Mouse (Mus musculus): Measurements from ENCODE around the gene Paqr9. TPM values are rescaled to one million over a fixed set of nuclear protein-coding genes. Genes with fewer than 3 reads are reported as not detected.

The Paqr9 gene
- polyA plus RNA-seq, 1 experiment = not detected

GRCm38 (mm10) chr9:95542475-95542874 is 17.0 kb upstream of the Paqr9 start:
- H3K4me1 ChIP-seq = peaks cover 8% of the 10 kb centered on the region
- no peaks in the 10 kb centered on the region for H3K36me3 ChIP-seq (replicated peaks; ENCODE audit: low read length)
- peaks cover 6% of the 10 kb centered on the region for H3K27me3 ChIP-seq (replicated peaks)
- no peak overlapping the region for H3K4me3 ChIP-seq (replicated peaks)
- H3K9me3 ChIP-seq = peaks cover 9% of the 10 kb centered on the region; the same call in 1 of the 2 replicates
- no peak for TF ChIP-seq GATA1 (IDR thresholded peaks at IDR 0.05; ENCODE audit: borderline replicate concordance, low read length)
- no peak for TF ChIP-seq FLI1 (IDR thresholded peaks at IDR 0.05; ENCODE audit: low read length)

DNA sequence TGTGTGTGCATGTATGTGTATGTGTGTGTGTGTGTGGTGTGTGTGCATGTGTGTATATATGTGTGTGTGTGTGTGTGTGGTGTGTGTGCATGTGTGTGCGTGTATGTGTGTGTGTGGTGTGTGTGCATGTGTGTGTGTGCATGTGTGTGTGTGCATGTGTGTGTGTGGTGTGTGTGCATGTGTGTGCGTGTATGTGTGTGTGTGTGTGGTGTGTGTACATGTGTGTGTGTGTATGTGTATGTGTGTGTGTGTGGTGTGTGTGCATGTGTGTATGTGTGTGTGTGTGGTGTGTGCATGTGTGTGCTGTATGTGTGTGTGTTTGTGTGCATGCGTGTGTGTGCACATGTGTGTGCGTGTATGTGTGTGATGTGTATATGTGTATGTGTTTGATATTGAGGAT is 14.9 kb upstream of the Paqr9 start:
- peak; percentile 61; the same call in 1 of the 3 replicates for TF ChIP-seq GATA1 (IDR thresholded peaks at IDR 0.05; ENCODE audit: borderline replicate concordance, low read length)
- no peak for TF ChIP-seq FLI1 (IDR thresholded peaks at IDR 0.05; ENCODE audit: low read length)
- Histone ChIP-seq H3K36me3 (replicated peaks; ENCODE audit: low read length) (no peaks in the 10 kb centered on the region), H3K4me1 (peaks cover 8% of the 10 kb centered on the region), H3K4me3 (replicated peaks) (no peak overlapping the region), H3K9me3 (peaks cover 3% of the 10 kb centered on the region; the same call in 1 of the 2 replicates), H3K27me3 (replicated peaks) (peaks cover 18% of the 10 kb centered on the region)

DNA sequence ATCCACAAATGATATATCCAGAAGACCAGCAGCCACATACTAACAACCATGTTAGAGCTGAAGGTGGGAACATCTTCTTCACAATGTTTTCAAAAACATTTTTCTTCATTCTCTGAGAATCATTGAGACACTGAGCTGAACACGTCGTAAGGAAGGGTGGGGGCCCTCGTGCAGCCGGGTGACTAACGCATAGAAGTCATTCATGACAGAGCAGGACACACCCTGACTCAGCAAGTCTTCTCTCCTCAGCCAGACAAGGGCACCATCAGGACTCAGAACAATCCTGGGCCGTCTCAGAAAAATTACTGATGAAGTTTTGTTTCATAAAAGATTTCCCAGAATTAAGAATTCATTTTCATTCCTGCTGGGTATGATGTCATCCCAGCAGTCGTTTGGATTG is 12.8 kb upstream of the Paqr9 start:
- H3K4me1 ChIP-seq = peaks cover 10% of the 10 kb centered on the region
- peak overlapping the region; percentile 59 for H3K4me3 ChIP-seq (replicated peaks)
- no peaks in the 10 kb centered on the region for H3K36me3 ChIP-seq (replicated peaks; ENCODE audit: low read length)
- TF ChIP-seq FLI1 (IDR thresholded peaks at IDR 0.05; ENCODE audit: low read length) (no peak), GATA1 (IDR thresholded peaks at IDR 0.05; ENCODE audit: borderline replicate concordance, low read length) (no peak)
- H3K27me3 ChIP-seq (replicated peaks) = peaks cover 26% of the 10 kb centered on the region
- no peaks in the 10 kb centered on the region for H3K9me3 ChIP-seq

GRCm38 (mm10) chr9:95549626-95550411 is 9.6 kb upstream of the Paqr9 start:
- H3K4me3 ChIP-seq (replicated peaks) = no peak overlapping the region
- H3K27me3 ChIP-seq (replicated peaks) = peaks cover 40% of the 10 kb centered on the region
- peaks cover 10% of the 10 kb centered on the region for H3K4me1 ChIP-seq
- H3K36me3 ChIP-seq (replicated peaks; ENCODE audit: low read length) = no peaks in the 10 kb centered on the region
- no peaks in the 10 kb centered on the region for H3K9me3 ChIP-seq
- TF ChIP-seq GATA1 (IDR thresholded peaks at IDR 0.05; ENCODE audit: borderline replicate concordance, low read length) = no peak
- TF ChIP-seq FLI1 (IDR thresholded peaks at IDR 0.05; ENCODE audit: low read length) = no peak

DNA sequence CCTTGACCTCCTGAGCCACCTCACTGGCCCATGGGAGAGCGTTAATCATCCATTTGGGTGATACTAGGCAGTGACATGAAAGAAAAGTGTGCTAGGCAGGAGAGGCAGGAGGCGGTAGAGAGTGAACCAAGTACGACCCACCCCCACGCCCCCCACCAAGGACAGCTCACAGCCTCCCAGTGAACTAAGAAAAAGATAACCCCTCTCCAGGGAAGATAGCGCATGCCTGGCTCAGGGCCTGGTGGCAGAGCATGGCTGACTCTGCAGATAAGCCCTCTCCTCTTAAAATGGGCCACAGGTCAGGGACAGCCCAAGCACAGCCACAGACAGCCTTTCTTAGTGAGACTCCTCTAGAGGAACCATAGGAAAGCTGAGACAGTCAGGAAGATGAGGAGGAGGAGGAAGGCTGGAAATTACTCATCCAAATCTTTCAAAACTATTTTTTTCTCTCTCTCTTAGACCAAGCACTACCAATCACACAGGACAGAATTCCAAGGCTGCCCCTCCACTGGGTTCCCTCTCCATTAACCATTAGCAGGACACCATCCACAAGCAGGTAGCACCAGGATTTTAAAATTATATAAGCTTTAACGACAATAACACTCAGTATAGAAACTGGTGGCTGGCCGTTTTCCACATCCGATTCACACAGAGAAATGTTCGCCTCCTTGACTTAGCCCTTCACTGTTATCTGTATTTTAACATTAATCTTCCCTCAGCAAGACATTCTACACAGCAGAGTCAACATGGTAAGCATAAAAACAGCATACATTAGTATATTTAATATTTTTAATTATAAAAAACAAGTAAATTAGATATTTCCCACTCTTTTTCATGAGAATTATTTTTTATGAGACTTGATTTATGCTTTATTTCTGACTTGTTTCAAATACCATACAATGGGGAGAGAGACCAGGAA is 8.3 kb upstream of the Paqr9 start:
- no peak overlapping the region for H3K4me3 ChIP-seq (replicated peaks)

GRCm38 (mm10) chr9:95552175-95552705 is 7.2 kb upstream of the Paqr9 start:
- H3K4me3 ChIP-seq (replicated peaks) = no peak overlapping the region
- no peaks in the 10 kb centered on the region for H3K9me3 ChIP-seq
- peaks cover 62% of the 10 kb centered on the region for H3K27me3 ChIP-seq (replicated peaks)
- TF ChIP-seq FLI1 (IDR thresholded peaks at IDR 0.05; ENCODE audit: low read length) (no peak), GATA1 (IDR thresholded peaks at IDR 0.05; ENCODE audit: borderline replicate concordance, low read length) (no peak)
- no peaks in the 10 kb centered on the region for H3K36me3 ChIP-seq (replicated peaks; ENCODE audit: low read length)
- H3K4me1 ChIP-seq = peaks cover 6% of the 10 kb centered on the region

More for the DNA sequence above, 8.3 kb upstream of the Paqr9 start:
- Histone ChIP-seq H3K4me1 (peaks cover 10% of the 10 kb centered on the region), H3K27me3 (replicated peaks) (peaks cover 52% of the 10 kb centered on the region), H3K36me3 (replicated peaks; ENCODE audit: low read length) (no peaks in the 10 kb centered on the region), H3K9me3 (no peaks in the 10 kb centered on the region)
- TF ChIP-seq GATA1 (IDR thresholded peaks at IDR 0.05; ENCODE audit: borderline replicate concordance, low read length) = no peak
- TF ChIP-seq FLI1 (IDR thresholded peaks at IDR 0.05; ENCODE audit: low read length) = no peak

DNA sequence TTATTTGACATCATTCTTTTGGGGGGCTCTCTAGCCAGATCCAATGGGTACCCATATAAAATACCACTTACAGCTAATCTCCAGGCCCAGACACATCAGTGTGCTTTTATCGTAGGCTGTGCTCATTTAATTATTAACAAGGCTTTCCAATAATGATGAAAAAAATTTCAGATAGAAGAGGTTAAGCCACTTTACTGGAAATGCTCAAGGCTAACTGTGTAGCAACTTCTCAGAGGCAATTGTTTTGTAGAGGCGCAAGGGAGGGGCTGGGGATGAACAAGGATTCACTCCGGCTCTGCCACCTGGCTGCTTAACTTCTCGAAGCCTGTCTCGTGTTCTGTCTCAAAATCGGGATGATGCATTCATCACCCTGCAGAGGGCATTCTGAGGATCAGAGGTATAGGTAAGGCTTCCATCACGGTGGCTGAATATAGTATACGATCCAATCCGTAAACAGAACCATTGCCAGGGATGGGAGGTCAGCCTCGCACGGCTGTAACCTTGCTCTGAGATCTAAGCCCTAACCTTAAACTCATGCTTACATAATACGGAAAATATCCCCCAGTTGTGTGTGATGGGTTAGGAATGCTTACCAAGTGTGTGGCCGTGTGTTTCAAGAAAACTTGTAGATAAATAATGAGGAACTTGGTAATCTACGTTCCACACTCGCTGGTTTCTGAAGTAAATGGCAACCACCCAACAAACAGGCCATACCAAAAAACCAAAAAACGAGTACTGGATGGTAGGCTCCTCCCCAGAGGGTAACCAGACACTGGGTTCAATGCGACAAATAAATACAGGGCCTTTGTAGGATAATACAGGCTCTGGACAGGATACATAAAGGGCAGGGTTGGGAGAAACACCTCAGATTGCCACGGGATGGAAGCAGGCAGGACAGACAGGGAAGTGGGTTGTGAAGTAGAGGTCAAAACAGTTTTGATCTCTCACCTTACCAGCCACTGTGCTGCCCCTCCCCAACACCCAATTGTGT is 4.9 kb upstream of the Paqr9 start:
- H3K4me3 ChIP-seq (replicated peaks) = no peak overlapping the region
- peaks cover 13% of the 10 kb centered on the region for H3K4me1 ChIP-seq
- no peak for TF ChIP-seq FLI1 (IDR thresholded peaks at IDR 0.05; ENCODE audit: low read length)
- TF ChIP-seq GATA1 (IDR thresholded peaks at IDR 0.05; ENCODE audit: borderline replicate concordance, low read length) = no peak
- H3K36me3 ChIP-seq (replicated peaks; ENCODE audit: low read length) = no peaks in the 10 kb centered on the region
- no peaks in the 10 kb centered on the region for H3K9me3 ChIP-seq
- peaks cover 72% of the 10 kb centered on the region for H3K27me3 ChIP-seq (replicated peaks)

GRCm38 (mm10) chr9:95555233-95555740 is 4.2 kb upstream of the Paqr9 start:
- no peak for TF ChIP-seq FLI1 (IDR thresholded peaks at IDR 0.05; ENCODE audit: low read length)
- Histone ChIP-seq H3K27me3 (replicated peaks) (peaks cover 75% of the 10 kb centered on the region), H3K4me3 (replicated peaks) (no peak overlapping the region), H3K36me3 (replicated peaks; ENCODE audit: low read length) (no peaks in the 10 kb centered on the region), H3K4me1 (peaks cover 21% of the 10 kb centered on the region), H3K9me3 (peaks cover 3% of the 10 kb centered on the region)

Measured in megakaryocyte, embryonic 14.5 days (primary cell).